Mouse (Mus musculus) lung, embryonic 14.5 days (tissue): Measurements from ENCODE around the gene Mtif2. TPM values are rescaled to one million over a fixed set of nuclear protein-coding genes. Genes with fewer than 3 reads are reported as not detected.
"Not testable (repeated sequence)": the region's sequence is repeated elsewhere in the genome, so short reads cannot be mapped to it uniquely, and the experiment has no call there.

Source experiments
- ATAC-seq: fragments of 200-750 bp; cut with Nextera tagmentation; 2 replicates; pipeline ENCODE4 v1.8.0; 2017; ENCODE audit warnings: mild to moderate bottlenecking, moderate TSS enrichment, moderate library complexity; ENCODE audit not compliant: insufficient read depth
- DNase-seq: peaks from one replicate; pipeline ENCODE4 v3.0.0-alpha.2; 2015
- H3K27ac ChIP-seq: fragments of 300-500 bp; sonication (generic); 2 replicates; pipeline ENCODE4 v1.5.1; 2014; ENCODE audit warnings: low read depth, mild to moderate bottlenecking, moderate library complexity
- H3K27me3 ChIP-seq: fragments of 300-500 bp; sonication (generic); 2 replicates; pipeline ENCODE4 v1.6.1; 2014; ENCODE audit warnings: low read length, control low read depth; ENCODE audit not compliant: insufficient read depth
- H3K36me3 ChIP-seq: fragments of 300-500 bp; sonication (generic); 2 replicates; pipeline ENCODE4 v1.6.1; 2014; ENCODE audit warnings: control low read depth; ENCODE audit not compliant: insufficient read depth
- H3K4me1 ChIP-seq: fragments of 300-500 bp; sonication (generic); 2 replicates; pipeline ENCODE4 v1.6.1; 2014; ENCODE audit warnings: antibody characterized with exemption, control low read depth; ENCODE audit not compliant: insufficient read depth
- H3K4me2 ChIP-seq: fragments of 300-500 bp; sonication (generic); 2 replicates; pipeline ENCODE4 v1.6.1; 2014; ENCODE audit warnings: mild to moderate bottlenecking
- H3K4me3 ChIP-seq: fragments of 300-500 bp; sonication (generic); 2 replicates; pipeline ENCODE4 v1.5.1; 2014; ENCODE audit warnings: low read depth, low read length
- H3K9ac ChIP-seq: fragments of 300-500 bp; sonication (generic); 2 replicates; pipeline ENCODE4 v1.6.1; 2014
- H3K9me3 ChIP-seq: fragments of 300-500 bp; sonication (generic); 2 replicates; pipeline ENCODE4 v1.6.1; 2016; ENCODE audit warnings: low read depth, low read length, control low read depth
- CTCF ChIP-seq: IDR thresholded peaks from 2 replicates; pipeline ENCODE4 v1.5.1; 2016; ENCODE audit warnings: antibody characterized with exemption, low read depth
- WGBS: fragments of 180-500 bp; shearing (Covaris S2); extraction: QIAGEN DNeasy Blood & Tissue Kit; methylation state at CpG from one replicate; pipeline ENCODE4 v1.1.7; 2014; 5-methylcytosine and 5-hydroxymethylcytosine counted together
- polyA plus RNA-seq: library from polyadenylated mRNA; unstranded; fragments of >200 nt; fragmentation: Nextera tagmentation; extraction: Ambion mirVana; gene quantifications from 2 replicates; pipeline ENCODE4 v1.2.1, GENCODE M21; 2014

Mtif2 gene
- polyA plus RNA-seq, 1 experiment from 2014 or later, result 39.2 TPM

DNA sequence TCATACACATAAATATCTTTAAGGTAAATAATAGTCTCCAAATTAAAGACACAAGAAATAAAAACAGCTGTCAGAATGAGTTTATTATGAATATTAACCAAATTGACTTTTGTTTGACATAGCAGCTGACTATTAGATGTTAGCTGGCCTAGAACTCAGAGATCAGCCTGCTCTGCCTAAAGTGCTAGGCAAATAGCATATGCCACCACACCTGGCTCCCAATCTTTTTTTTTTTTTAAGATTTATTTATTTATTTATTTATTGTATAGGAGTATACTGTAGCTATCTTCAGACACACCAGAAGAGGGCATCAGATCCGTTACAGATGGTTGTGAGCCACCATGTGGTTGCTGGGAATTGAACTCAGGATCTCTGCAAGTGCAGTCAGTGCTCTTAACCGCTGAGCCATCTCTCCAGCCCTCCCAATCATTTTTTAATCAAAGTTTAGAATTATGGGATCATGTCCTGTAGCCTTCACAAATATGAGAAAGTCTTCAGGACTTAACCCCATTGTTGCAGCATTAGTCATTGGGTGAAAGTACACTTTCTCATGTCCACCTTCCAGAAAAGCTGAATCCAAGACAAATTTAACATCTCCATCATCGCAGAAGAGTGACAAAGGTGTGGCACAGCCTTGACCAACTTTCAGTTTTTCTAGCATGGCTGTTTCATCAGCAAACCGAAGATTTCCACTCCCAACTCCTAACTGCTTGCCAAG, 13.2 kb upstream of the Mtif2 start:
- no peaks in the 10 kb centered on the region for H3K9me3 ChIP-seq
- TF ChIP-seq CTCF, result no peak
- H3K36me3 ChIP-seq, result peaks cover 12% of the 10 kb centered on the region
- H3K27ac ChIP-seq, result no peak overlapping the region
- no peak for DNase-seq
- WGBS, result 93% methylated on average over 4 of the region's 4 CpGs
- peaks cover 3% of the 10 kb centered on the region; the same call in 1 of the 2 replicates for H3K4me1 ChIP-seq
- H3K4me3 ChIP-seq, result no peak overlapping the region
- no peak for ATAC-seq
- H3K27me3 ChIP-seq, result no peaks in the 10 kb centered on the region
- H3K9ac ChIP-seq, result no peak overlapping the region
- no peak overlapping the region for H3K4me2 ChIP-seq

DNA sequence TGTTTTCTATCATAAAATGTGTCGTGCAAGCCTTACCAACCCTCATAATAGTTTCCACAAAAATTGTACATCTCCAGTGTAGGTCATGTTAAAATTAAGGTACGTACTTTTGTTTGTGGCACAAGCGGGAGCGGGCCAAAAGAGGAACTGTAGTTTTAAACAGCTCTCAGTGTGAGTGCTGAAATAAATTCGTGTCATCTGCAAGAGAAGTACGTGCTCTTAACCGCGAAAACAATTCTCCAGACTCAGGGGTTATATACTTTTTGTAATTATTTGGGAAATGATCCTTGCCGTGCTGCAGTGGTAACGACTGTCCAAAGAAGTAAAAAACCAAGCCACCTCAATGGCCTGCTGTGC, 11.9 kb upstream of the Mtif2 start:
- 18% methylated on average over 10 of the region's 10 CpGs for WGBS
- peak overlapping the region; percentile 64 for H3K4me2 ChIP-seq
- peak overlapping the region; percentile 59 for H3K4me3 ChIP-seq
- H3K27me3 ChIP-seq, result no peaks in the 10 kb centered on the region
- peak; percentile 4; the same call in 1 of the 2 replicates for ATAC-seq
- peak overlapping the region; percentile 71 for H3K9ac ChIP-seq
- no peaks in the 10 kb centered on the region for H3K9me3 ChIP-seq
- DNase-seq, result no peak
- H3K27ac ChIP-seq, result peak overlapping the region; percentile 70; the same call in 1 of the 2 replicates
- TF ChIP-seq CTCF, result no peak
- H3K4me1 ChIP-seq, result peaks cover 3% of the 10 kb centered on the region; the same call in 1 of the 2 replicates
- H3K36me3 ChIP-seq, result peaks cover 12% of the 10 kb centered on the region

DNA sequence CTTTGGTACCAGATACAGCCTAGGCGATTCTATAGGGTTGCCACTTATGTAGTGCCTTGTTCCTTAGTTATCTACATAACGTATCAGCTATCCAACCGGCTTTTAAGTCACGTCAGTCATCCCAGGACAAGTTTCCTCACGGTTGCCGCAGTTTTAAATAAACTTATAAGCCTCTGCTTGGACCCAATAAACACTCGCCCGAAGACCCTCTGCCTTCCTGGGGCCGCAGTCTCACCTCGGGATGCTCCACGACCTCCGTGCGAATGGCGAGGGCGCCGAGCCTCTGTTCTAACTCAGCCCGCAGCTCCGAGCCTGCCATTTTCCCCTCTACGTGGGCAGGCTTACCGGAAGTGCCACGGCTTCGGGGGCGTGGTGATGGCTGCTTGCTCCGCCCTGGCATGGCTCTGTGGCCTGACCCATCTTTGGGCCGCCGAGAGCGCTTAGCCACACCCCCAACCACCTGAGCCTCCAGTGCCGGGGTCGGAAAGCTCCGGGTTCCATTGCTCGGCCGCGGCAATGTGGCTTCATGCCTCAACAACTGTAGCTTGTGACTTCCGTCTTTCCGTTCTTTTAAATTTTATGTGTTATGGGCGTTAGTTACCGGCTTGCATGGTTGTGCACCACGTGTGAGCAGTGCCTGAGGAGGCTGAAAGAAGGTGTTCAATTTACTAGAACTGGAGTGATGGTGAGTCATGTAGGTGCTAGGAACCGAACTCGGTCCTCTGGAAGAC, 11.4 kb upstream of the Mtif2 start, which contains the start of gene Prorsd1:
Prorsd1 (minus strand) TSS at position 352 of the 731 bp plus-strand sequence.
- peak within 1 kb of the TSS; percentile 59 for H3K4me3 ChIP-seq
- H3K36me3 ChIP-seq, result peaks cover 12% of the 10 kb centered on the region
- WGBS, result 3% methylated on average over 40 of the region's 40 CpGs
- no peaks in the 10 kb centered on the region for H3K27me3 ChIP-seq
- DNase-seq, result peak; percentile 96
- H3K9me3 ChIP-seq, result no peaks in the 10 kb centered on the region
- peak within 1 kb of the TSS; percentile 70 for H3K27ac ChIP-seq
- peak; percentile 99 for ATAC-seq
- peaks cover 3% of the 10 kb centered on the region; the same call in 1 of the 2 replicates for H3K4me1 ChIP-seq
- no peak for TF ChIP-seq CTCF
- H3K9ac ChIP-seq, result peak within 1 kb of the TSS; percentile 71
- peak within 1 kb of the TSS; percentile 64 for H3K4me2 ChIP-seq

DNA sequence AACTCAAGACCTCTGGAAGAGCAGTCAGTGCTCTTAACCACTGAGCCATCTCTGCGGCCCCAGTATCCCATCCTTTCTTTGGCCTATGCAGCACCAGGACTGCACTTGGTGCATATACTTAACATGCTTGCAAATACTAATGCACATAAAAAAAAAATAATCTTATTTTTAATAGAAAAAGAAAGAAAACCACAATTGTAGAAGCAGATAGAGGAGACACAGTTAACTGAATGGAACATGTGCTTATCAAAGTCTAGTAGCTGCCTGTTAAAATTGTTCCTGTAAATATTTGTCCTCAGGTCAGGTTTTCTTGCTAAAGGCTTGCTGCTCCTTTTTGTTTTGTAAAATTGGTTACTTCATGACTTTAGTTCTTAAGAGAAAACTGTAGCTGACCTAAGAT, 12.0 kb downstream of the Mtif2 start:
- H3K4me2 ChIP-seq, result no peak overlapping the region
- no peaks in the 10 kb centered on the region for H3K4me1 ChIP-seq
- H3K9ac ChIP-seq, result no peak overlapping the region
- no peaks in the 10 kb centered on the region for H3K27me3 ChIP-seq
- no peaks in the 10 kb centered on the region for H3K9me3 ChIP-seq
- ATAC-seq (no peak), DNase-seq (no peak)
- TF ChIP-seq CTCF, result no peak
- H3K36me3 ChIP-seq, result peaks cover 51% of the 10 kb centered on the region
- H3K27ac ChIP-seq, result no peak overlapping the region
- WGBS, result 95% methylated on average over 1 of the region's 1 CpGs
- no peak overlapping the region for H3K4me3 ChIP-seq

DNA sequence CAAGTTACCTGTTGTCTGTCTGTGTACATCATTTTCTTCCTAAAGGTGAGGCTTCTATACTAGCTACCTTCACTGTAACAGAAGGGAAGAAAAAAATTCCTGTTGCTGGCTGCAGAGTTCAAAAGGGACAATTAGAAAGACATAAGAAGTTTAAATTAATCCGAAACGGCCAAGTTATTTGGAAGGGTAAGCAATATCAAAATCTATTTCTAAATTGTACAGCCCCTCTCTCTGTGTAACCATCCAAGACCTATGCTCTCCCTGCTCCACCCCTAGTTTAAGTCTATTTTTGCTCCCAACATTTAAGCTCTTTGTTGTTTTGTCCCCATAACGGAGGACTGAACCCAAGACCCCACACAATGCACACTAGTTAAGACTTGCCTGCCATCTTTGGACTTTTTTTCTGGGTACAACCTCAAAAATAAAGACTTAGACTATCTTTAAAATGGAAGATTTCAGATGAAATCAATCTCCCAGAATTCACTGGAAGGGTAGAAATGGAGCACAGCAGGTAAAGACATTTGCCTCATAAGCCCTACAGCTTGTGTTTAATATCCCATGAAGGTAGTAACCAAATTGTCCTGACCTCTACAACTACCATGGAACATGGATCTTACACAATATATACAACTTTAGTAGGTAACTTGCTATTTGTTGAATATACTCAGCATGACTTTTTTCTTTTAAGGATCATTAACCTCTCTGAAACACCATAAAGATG, 18.2 kb downstream of the Mtif2 start:
- DNase-seq, result no peak
- no peak for ATAC-seq
- Histone ChIP-seq H3K27ac (no peak overlapping the region), H3K4me1 (peaks cover 6% of the 10 kb centered on the region; the same call in 1 of the 2 replicates), H3K4me2 (no peak overlapping the region), H3K36me3 (peaks cover 60% of the 10 kb centered on the region), H3K4me3 (no peak overlapping the region), H3K9me3 (no peaks in the 10 kb centered on the region), H3K27me3 (no peaks in the 10 kb centered on the region), H3K9ac (no peak overlapping the region)
- WGBS, result 84% methylated on average over 3 of the region's 3 CpGs
- no peak for TF ChIP-seq CTCF

DNA sequence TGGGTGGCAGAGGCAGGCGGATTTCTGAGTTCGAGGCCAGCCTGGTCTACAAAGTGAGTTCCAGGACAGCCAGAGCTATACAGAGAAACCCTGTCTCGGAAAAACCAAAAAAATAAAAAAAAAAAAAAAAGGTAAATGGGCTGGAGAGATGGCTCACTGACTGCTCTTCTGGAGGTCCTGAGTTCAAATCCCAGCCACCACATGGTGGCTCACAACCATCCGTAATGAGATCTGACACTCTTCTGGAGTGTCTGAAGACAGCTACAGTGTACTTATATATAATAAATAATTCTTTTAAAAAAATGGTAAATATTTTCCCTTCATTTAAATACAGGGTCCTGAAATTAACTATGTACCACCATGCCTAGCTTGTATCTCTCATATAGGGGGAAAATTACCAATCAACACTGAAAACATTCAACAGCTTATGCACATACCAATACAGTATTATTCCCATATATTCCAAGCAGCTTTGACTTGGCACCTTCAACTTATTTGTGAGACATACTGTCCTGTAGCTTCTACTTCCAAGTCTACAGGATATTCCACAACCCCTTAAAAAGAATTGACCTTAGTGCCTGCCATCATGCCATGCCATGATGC, 19.0 kb downstream of the Mtif2 start:
- not testable (repeated sequence) for ATAC-seq, H3K27me3 ChIP-seq, H3K4me1 ChIP-seq, H3K4me2 ChIP-seq, H3K4me3 ChIP-seq, H3K9ac ChIP-seq, H3K9me3 ChIP-seq, H3K27ac ChIP-seq
- DNase-seq, result peak; percentile 13
- 82% methylated on average over 4 of the region's 4 CpGs for WGBS
- H3K36me3 ChIP-seq, result peaks cover 55% of the 10 kb centered on the region

DNA sequence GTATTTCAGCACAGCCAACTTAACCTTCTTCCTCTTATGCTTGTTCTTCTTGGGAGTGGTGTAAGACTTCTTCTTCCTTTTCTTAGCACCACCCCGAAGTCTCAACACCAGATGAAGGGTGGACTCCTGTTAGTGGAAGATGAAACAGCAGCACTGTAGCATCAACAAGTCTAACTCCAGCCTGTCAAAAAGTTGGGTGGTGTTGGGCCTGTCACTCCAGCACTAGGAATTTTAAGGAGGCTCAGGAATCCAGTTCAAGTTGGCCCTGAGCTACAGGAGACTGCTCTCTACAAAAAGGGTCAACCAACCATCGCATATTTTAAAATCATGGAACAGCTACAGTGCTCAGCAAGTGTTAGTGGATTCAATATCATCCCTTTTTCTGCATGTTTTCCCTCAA, 20.1 kb downstream of the Mtif2 start:
- Histone ChIP-seq H3K36me3 (peaks cover 49% of the 10 kb centered on the region), H3K9ac (peak overlapping the region; percentile 95), H3K4me3 (peak overlapping the region; percentile 74), H3K4me2 (peak overlapping the region; percentile 80)
- DNase-seq, H3K27ac ChIP-seq, H3K27me3 ChIP-seq, ATAC-seq, H3K9me3 ChIP-seq, H3K4me1 ChIP-seq: not testable (repeated sequence)
- 87% methylated on average over 2 of the region's 2 CpGs for WGBS
